Mouse (Mus musculus) left cerebral cortex, postnatal 14 days (tissue): ENCODE results near the gene Smok3c. TPM values are rescaled to one million over a fixed set of nuclear protein-coding genes. Genes with fewer than 3 reads are reported as not detected.
"Not testable (repeated sequence)": the region's sequence is repeated elsewhere in the genome, so short reads cannot be mapped to it uniquely, and the experiment has no call there.

Source experiments
- DNase-seq, 2 experiments: peaks; one replicate each; pipeline ENCODE4 v3.0.0; 2021 to 2022; ENCODE audit warnings: low spot score in 2 of 2, mixed read lengths in 1 of 2
- intact Hi-C: fragments of 180-260 bp; cut with DNase I; formaldehyde crosslinking; loops from one replicate; pipeline ENCODE4 v1.15.1; 2025
- total RNA-seq, 2 experiments: library from RNA; stranded (reverse); gene quantifications; 2 replicates each; pipeline ENCODE4 v1.2.3; 2021

Smok3c gene
- total RNA-seq, 2 experiments from 2014 or later = not detected

- intact Hi-C loops = no loop called here
Observed at GRCm38 (mm10) chr5:138090737-138091136, 37.7 kb downstream of the Smok3c start.

DNA sequence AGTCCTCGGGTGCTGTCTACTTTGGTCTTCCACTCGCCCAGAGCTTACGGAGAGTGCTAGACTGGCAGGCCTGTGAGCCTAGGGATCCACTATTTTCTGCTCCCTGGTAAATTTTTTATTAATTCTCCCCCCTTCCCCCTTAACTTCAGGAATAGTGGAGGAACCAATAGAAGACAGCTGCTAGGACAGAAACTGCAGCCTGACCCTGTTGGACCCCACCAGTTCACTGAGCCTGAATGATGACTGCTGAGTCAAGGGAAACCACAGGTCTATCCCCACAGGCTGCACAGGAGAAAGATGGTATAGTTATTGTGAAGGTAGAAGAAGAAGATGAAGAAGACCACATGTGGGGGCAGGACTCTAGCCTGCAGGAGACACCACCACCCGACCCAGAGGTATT, 39.8 kb downstream of the Smok3c start:
- intact Hi-C loops = no loop called here
- no peak for DNase-seq

More at GRCm38 (mm10) chr5:138090737-138091136, 37.7 kb downstream of the Smok3c start:
- no peak for DNase-seq

DNA sequence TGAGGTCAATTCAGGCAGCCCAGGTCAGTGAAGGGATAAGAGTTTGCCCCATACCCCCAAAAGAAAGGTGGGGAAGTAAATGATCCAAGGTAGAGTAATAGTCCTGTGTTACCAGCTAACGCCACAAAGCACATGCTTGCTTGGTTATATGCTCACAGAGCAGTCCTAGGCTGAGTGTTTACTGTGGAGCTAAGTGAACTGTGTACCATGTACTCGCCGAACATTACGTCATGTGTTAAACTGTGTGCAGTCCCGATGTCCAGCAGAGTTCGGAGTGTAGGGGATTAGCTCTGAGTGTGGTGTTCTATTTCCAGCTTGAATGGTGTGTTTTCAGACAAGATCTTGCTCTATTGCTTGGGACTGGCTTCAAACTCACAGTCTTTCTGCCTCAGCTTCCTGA, 41.5 kb downstream of the Smok3c start:
- DNase-seq = no peak
- intact Hi-C loops = no loop called here

GRCm38 (mm10) chr5:138104976-138105375, 52.0 kb downstream of the Smok3c start:
- DNase-seq = no peak
- intact Hi-C loops = no loop called here

DNA sequence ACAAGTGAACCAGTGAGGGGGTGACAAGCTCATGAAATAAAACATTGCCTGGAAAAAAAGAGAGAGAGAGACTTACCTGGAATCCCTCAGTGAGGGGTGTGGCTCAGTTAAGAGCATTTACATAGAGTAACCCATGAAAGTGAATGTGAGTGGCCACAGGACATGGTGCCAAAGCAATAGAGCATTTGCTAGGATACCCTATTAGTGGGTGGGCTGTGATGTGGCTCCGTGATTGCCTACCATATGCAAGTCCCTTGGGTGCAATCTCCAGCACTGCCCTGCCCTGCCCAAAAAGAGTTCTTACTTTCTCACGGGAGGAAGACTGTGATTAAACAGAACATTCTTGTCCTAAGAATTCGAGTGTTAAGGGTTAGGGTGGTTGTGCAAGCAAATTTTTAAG, 54.1 kb downstream of the Smok3c start:
- no peak for DNase-seq
- intact Hi-C loops = no loop called here

DNA sequence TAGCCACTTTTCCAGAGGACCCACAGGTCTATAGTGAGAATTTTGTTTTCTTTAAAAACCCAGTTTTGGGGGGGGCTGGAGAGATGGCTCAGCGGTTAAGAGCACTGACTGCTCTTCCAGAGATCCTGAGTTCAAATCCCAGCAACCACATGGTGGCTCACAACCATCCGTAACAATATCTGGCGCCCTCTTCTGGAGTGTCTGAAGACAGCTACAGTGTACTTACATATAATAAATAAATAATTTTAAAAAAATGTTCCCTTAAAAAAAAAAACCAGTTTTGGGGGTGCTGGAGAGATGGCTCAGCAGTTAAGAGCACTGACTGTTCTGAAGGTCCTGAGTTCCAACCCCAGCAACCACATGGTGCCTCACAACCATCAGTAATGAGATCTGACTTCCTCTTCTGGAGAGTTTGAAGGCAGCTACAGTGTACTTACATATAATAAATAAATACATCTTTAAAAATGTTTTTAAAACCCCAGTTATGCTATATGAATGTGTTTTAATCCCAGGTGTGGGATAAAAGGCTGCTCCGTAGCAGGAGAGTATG, 56.9 kb downstream of the Smok3c start:
- DNase-seq = not testable (repeated sequence)
- intact Hi-C loops = loop anchor here (10.0 kb wide), 2 partner anchors 225 to 325 kb away; partner anchors contain the start of genes Mepce and Zcwpw1

Other genes with a start within 250 kb of the Smok3c start
- under 1 TPM; 0.53 to 0.72 TPM for gene Pilra, start 216.9 kb upstream of the Smok3c start, total RNA-seq
- not detected for gene Pilrb1, start 195.1 kb upstream of the Smok3c start, total RNA-seq
- not detected for gene Pilrb2, start 181.4 kb upstream of the Smok3c start, total RNA-seq
- under 1 TPM in 1 of 2 experiments, not detected in 1; 0.15 TPM for gene Cyp3a13, start 131.6 kb upstream of the Smok3c start, total RNA-seq
- gene Gjc3, start 90.1 kb upstream of the Smok3c start, total RNA-seq = 10 to 100 TPM; 12.4 to 14.7 TPM
- not detected for gene Azgp1, start 71.7 kb upstream of the Smok3c start, total RNA-seq
- gene Smok3a, start 31.9 kb upstream of the Smok3c start, total RNA-seq = not detected
- not detected for gene Smok3b, start 31.8 kb upstream of the Smok3c start, total RNA-seq
- 10 to 100 TPM; 39.2 to 40.4 TPM for gene Zkscan1, start 31.9 kb downstream of the Smok3c start, total RNA-seq
- 10 to 100 TPM; 16.1 to 16.4 TPM for gene Zscan21, start 63.7 kb downstream of the Smok3c start, total RNA-seq
- gene Zfp113, start 102.5 kb downstream of the Smok3c start, total RNA-seq = 1 to 10 TPM; 8.9 to 9.2 TPM
- 100 to 1,000 TPM; 137 to 142 TPM for gene Cops6, start 107.9 kb downstream of the Smok3c start, total RNA-seq
- 10 to 100 TPM; 21.6 to 24.8 TPM for gene Ap4m1, start 118.8 kb downstream of the Smok3c start, total RNA-seq
- 10 to 100 TPM; 11.8 to 14.2 TPM for gene Mcm7, start 119.2 kb downstream of the Smok3c start, total RNA-seq
- 10 to 100 TPM; 33.0 to 35.8 TPM for gene Taf6, start 134.3 kb downstream of the Smok3c start, total RNA-seq
- gene Cnpy4, start 134.3 kb downstream of the Smok3c start, total RNA-seq = 10 to 100 TPM; 17.2 to 18.0 TPM
- gene Mblac1, start 141.1 kb downstream of the Smok3c start, total RNA-seq = 10 to 100 TPM; 10.1 to 12.8 TPM
- gene Nxpe5, start 172.7 kb downstream of the Smok3c start, total RNA-seq = under 1 TPM in 1 of 2 experiments, not detected in 1; 0.53 TPM
- gene Lamtor4, start 202.3 kb downstream of the Smok3c start, total RNA-seq = 10 to 100 TPM; 64.3 to 69.0 TPM
- 10 to 100 TPM; 65.6 to 70.2 TPM for gene BC037034, start 210.8 kb downstream of the Smok3c start, total RNA-seq
- 1 to 10 TPM; 3.6 to 4.5 TPM for gene Gal3st4, start 219.6 kb downstream of the Smok3c start, total RNA-seq
- not detected for gene Gm43720, start 226.8 kb downstream of the Smok3c start, total RNA-seq
- gene Gpc2, start 226.8 kb downstream of the Smok3c start, total RNA-seq = 1 to 10 TPM; 1.8 to 2.7 TPM
- gene Stag3, start 227.0 kb downstream of the Smok3c start, total RNA-seq = 1 to 10 TPM; 1.1 to 1.8 TPM